7 mouse cellular contexts compared by ENCODE assay signal in the genomic region with DNA sequence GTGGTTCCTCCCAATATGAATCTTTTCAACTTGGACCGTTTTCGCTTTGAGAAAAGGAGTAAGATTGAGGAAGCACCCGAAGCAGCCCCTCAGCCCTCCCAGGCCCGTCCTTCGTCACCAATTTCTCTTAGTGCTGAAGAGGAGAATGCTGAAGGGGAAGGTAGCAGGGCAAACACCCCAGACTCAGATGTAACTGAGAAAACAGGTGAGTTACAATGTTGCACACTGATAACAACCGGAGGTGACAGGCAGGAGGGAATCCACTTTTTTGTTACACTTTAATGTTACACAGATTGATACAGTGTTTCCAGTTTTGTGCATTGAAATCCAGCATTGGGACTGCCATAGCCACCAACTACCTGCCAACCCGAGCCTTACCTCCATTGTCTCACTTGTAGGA. TPM values are rescaled to one million over a fixed set of nuclear protein-coding genes. Genes with fewer than 3 reads are reported as not detected.
A peak's percentile ranks its signal among the peaks of the same experiment; 100 is the strongest.
DNase-seq lines count a peak whose midpoint lies in the region; ATAC-seq and TF ChIP-seq lines count a peak whose summit lies in the region.

No protein-coding gene starts in this region.

- peak overlapping the region; percentile 71 for H3K27ac ChIP-seq in testis, adult 2 months (ENCODE audit: control insufficient read depth, insufficient read depth, low read depth, low read length)
- peak overlapping the region; percentile 100 for H3K27ac ChIP-seq in embryonic facial prominence, embryonic 10.5 days (replicated peaks)
- H3K27ac ChIP-seq in intestine, embryonic 15.5 days, result peak overlapping the region; percentile 96
- H3K27ac ChIP-seq in neural tube, embryonic 12.5 days, result peak overlapping the region; percentile 97

- DNase-seq in testis, postnatal 10 days (ENCODE audit: low spot score), result no peak
- DNase-seq in embryonic facial prominence, embryonic 10.5 days (ENCODE audit: low spot score), result peak; percentile 12
- no peak for DNase-seq in ovary, postnatal 10 days (ENCODE audit: low spot score)
- DNase-seq in gastrocnemius, postnatal 36 days, result no peak

- WGBS in embryonic facial prominence, embryonic 10.5 days, result 16% methylated on average over 7 of the region's 7 CpGs
- 8% methylated on average over 7 of the region's 7 CpGs for WGBS in intestine, embryonic 15.5 days
- 15% methylated on average over 7 of the region's 7 CpGs for WGBS in neural tube, embryonic 12.5 days

- ATAC-seq in intestine, embryonic 15.5 days, result no peak; the same call in 1 of the 2 replicates
- ATAC-seq in neural tube, embryonic 12.5 days (ENCODE audit: low FRiP score, low read depth), result no peak; the same call in 1 of the 2 replicates

- H3K9ac ChIP-seq in intestine, embryonic 15.5 days, result peak overlapping the region; percentile 94
- peak overlapping the region; percentile 98 for H3K9ac ChIP-seq in neural tube, embryonic 12.5 days

- no peaks in the 10 kb centered on the region for H3K9me3 ChIP-seq in embryonic facial prominence, embryonic 10.5 days
- H3K9me3 ChIP-seq in intestine, embryonic 15.5 days, result no peaks in the 10 kb centered on the region
- H3K9me3 ChIP-seq in neural tube, embryonic 12.5 days, result no peaks in the 10 kb centered on the region

- no peaks in the 10 kb centered on the region for H3K36me3 ChIP-seq in testis, adult 2 months (ENCODE audit: control insufficient read depth, insufficient read depth, low read length)
- peaks cover 44% of the 10 kb centered on the region for H3K36me3 ChIP-seq in embryonic facial prominence, embryonic 10.5 days (replicated peaks)
- peaks cover 15% of the 10 kb centered on the region for H3K36me3 ChIP-seq in intestine, embryonic 15.5 days
- peaks cover 41% of the 10 kb centered on the region for H3K36me3 ChIP-seq in neural tube, embryonic 12.5 days

- H3K4me2 ChIP-seq in intestine, embryonic 15.5 days (replicated peaks), result peak overlapping the region; percentile 64
- H3K4me2 ChIP-seq in neural tube, embryonic 12.5 days (replicated peaks), result peak overlapping the region; percentile 82

- TF ChIP-seq POLR2A in testis, adult 2 months (IDR thresholded peaks at IDR 0.05; ENCODE audit: control insufficient read depth, low read depth, low read length), result no peak

- H3K4me3 ChIP-seq in testis, adult 2 months (ENCODE audit: control insufficient read depth, low read depth, low read length), result peak overlapping the region; percentile 87
- H3K4me3 ChIP-seq in embryonic facial prominence, embryonic 10.5 days, result peak overlapping the region; percentile 86
- H3K4me3 ChIP-seq in intestine, embryonic 15.5 days (replicated peaks), result peak overlapping the region; percentile 78
- H3K4me3 ChIP-seq in neural tube, embryonic 12.5 days, result peak overlapping the region; percentile 76

- intact Hi-C loops in gastrocnemius, postnatal 36 days (cut with DNase I), result no loop called here

- peaks cover 5% of the 10 kb centered on the region for H3K4me1 ChIP-seq in testis, adult 2 months (ENCODE audit: control insufficient read depth, insufficient read depth, low read length)
- peaks cover 4% of the 10 kb centered on the region; the same call in 1 of the 2 replicates for H3K4me1 ChIP-seq in embryonic facial prominence, embryonic 10.5 days
- peaks cover 4% of the 10 kb centered on the region; the same call in 1 of the 2 replicates for H3K4me1 ChIP-seq in intestine, embryonic 15.5 days (replicated peaks)
- no peaks in the 10 kb centered on the region for H3K4me1 ChIP-seq in neural tube, embryonic 12.5 days

- TF ChIP-seq CTCF in testis, adult 2 months (IDR thresholded peaks at IDR 0.05; ENCODE audit: control insufficient read depth, insufficient read depth, insufficient replicate concordance, low read depth, low read length), result no peak

- H3K27me3 ChIP-seq in testis, adult 2 months (ENCODE audit: control insufficient read depth, insufficient read depth, low read length), result no peaks in the 10 kb centered on the region
- H3K27me3 ChIP-seq in embryonic facial prominence, embryonic 10.5 days (replicated peaks; ENCODE audit: low read depth, poor library complexity, severe bottlenecking), result no peaks in the 10 kb centered on the region
- H3K27me3 ChIP-seq in intestine, embryonic 15.5 days (replicated peaks), result no peaks in the 10 kb centered on the region
- no peaks in the 10 kb centered on the region for H3K27me3 ChIP-seq in neural tube, embryonic 12.5 days (replicated peaks)

RNA-seq across cellular contexts. Expression of a gene that starts 0.9 kb away (rescaled TPM):
- polyA plus RNA-seq in testis, adult 2 months (2012; rRNA removed), result 6.7 and 9.1 TPM in 2 replicates
- polyA plus RNA-seq in embryonic facial prominence, embryonic 10.5 days (2016; fragmentation: Nextera tagmentation; extraction: Ambion mirVana), result 112 and 122 TPM in 2 replicates
- 46.7 and 56.4 TPM in 2 replicates for polyA plus RNA-seq in intestine, embryonic 15.5 days (2015; fragmentation: Nextera tagmentation; extraction: Ambion mirVana)
- 109 and 129 TPM in 2 replicates for polyA plus RNA-seq in neural tube, embryonic 12.5 days (2016; fragmentation: Nextera tagmentation; extraction: Ambion mirVana)
- total RNA-seq in gastrocnemius, postnatal 36 days (2021), result 1 to 10 TPM; 7.4 to 9.4 TPM
